Mouse (Mus musculus): Measurements from ENCODE around the gene Bdh2.

Gene Bdh2

GRCm38 (mm10) chr3:135280669-135281415 is at the start of gene Bdh2:
TSS of gene Bdh2 (plus strand) at chr3:135281221.
- ATAC-seq (ENCODE audit: low TSS enrichment), result peak; percentile 98

GRCm38 (mm10) chr3:135232058-135232457 is 49.0 kb upstream of the Bdh2 start:
- peak; percentile 31; the same call in 1 of the 2 replicates for ATAC-seq (ENCODE audit: low TSS enrichment)

- no peak for ATAC-seq (ENCODE audit: low TSS enrichment)
Observed at GRCm38 (mm10) chr3:135232462-135232861, 48.6 kb upstream of the Bdh2 start.

GRCm38 (mm10) chr3:135245733-135246132 is 35.3 kb upstream of the Bdh2 start:
- ATAC-seq (ENCODE audit: low TSS enrichment), result peak; percentile 82

- ATAC-seq (ENCODE audit: low TSS enrichment), result no peak
Observed at GRCm38 (mm10) chr3:135246828-135247227, 34.2 kb upstream of the Bdh2 start.

GRCm38 (mm10) chr3:135249104-135249503 is 31.9 kb upstream of the Bdh2 start:
- ATAC-seq (ENCODE audit: low TSS enrichment), result no peak

GRCm38 (mm10) chr3:135251825-135252224 is 29.2 kb upstream of the Bdh2 start:
- no peak for ATAC-seq (ENCODE audit: low TSS enrichment)

- ATAC-seq (ENCODE audit: low TSS enrichment), result no peak
Observed at GRCm38 (mm10) chr3:135254784-135255183, 26.2 kb upstream of the Bdh2 start.

GRCm38 (mm10) chr3:135258919-135259318 is 22.1 kb upstream of the Bdh2 start:
- ATAC-seq (ENCODE audit: low TSS enrichment), result peak; percentile 92

- ATAC-seq (ENCODE audit: low TSS enrichment), result no peak
Observed at GRCm38 (mm10) chr3:135260233-135260632, 20.8 kb upstream of the Bdh2 start.

GRCm38 (mm10) chr3:135268616-135269015 is 12.4 kb upstream of the Bdh2 start:
- no peak for ATAC-seq (ENCODE audit: low TSS enrichment)

- ATAC-seq (ENCODE audit: low TSS enrichment), result no peak
Observed at GRCm38 (mm10) chr3:135269391-135269990, 11.5 kb upstream of the Bdh2 start.

GRCm38 (mm10) chr3:135272627-135273026 is 8.4 kb upstream of the Bdh2 start:
- no peak for ATAC-seq (ENCODE audit: low TSS enrichment)

- ATAC-seq (ENCODE audit: low TSS enrichment), result no peak
Observed at GRCm38 (mm10) chr3:135273047-135273446, 8.0 kb upstream of the Bdh2 start.

GRCm38 (mm10) chr3:135280160-135280559 is 861 bp upstream of the Bdh2 start:
- ATAC-seq (ENCODE audit: low TSS enrichment), result no peak

GRCm38 (mm10) chr3:135281701-135282100 is 680 bp downstream of the Bdh2 start:
- no peak for ATAC-seq (ENCODE audit: low TSS enrichment)

- ATAC-seq (ENCODE audit: low TSS enrichment), result no peak
Observed at GRCm38 (mm10) chr3:135285256-135285655, 4.2 kb downstream of the Bdh2 start.

- no peak for ATAC-seq (ENCODE audit: low TSS enrichment)
Observed at GRCm38 (mm10) chr3:135285807-135286206, 4.8 kb downstream of the Bdh2 start.

- no peak for ATAC-seq (ENCODE audit: low TSS enrichment)
Observed at GRCm38 (mm10) chr3:135288138-135288750, 7.2 kb downstream of the Bdh2 start.

- ATAC-seq (ENCODE audit: low TSS enrichment), result no peak
Observed at GRCm38 (mm10) chr3:135289148-135289547, 8.1 kb downstream of the Bdh2 start.

GRCm38 (mm10) chr3:135290249-135290894 is 9.4 kb downstream of the Bdh2 start:
- ATAC-seq (ENCODE audit: low TSS enrichment), result peak; percentile 98

GRCm38 (mm10) chr3:135293703-135294102 is 12.7 kb downstream of the Bdh2 start:
- no peak for ATAC-seq (ENCODE audit: low TSS enrichment)

All from frontal cortex, adult (tissue).